Mouse (Mus musculus) monocyte, adult 2 months (primary cell): ENCODE data around the gene Tfrc.
A peak's percentile ranks its signal among the peaks of the same experiment; 100 is the strongest.

Experiments
- DNase-seq, 2 experiments: peaks; one replicate each; pipeline ENCODE4 v3.0.0; 2022; ENCODE audit warnings: low spot score in 2 of 2, low read depth in 1 of 2

Gene Tfrc

GRCm38 (mm10) chr16:32666671-32667551 is 58.2 kb downstream of the Tfrc start:
- no peak for DNase-seq

DNA sequence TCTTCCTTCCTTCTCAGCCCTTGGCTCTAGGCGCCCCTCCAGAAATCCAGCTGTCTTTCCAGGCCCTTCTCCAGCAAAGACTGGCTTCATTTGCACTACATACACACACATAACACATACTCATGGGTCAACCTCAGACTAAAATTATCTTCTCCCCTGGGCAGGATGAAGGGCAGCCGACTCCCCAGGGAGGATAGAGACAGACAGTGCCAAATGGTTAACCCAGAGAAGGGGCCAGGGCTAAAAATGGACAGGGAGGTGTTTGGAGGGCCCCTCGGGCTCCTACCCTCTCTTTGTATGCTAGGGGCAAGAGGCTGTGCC is 58.8 kb downstream of the Tfrc start:
- no peak for DNase-seq

- no peak for DNase-seq
Observed at GRCm38 (mm10) chr16:32668030-32668429, 59.3 kb downstream of the Tfrc start.

GRCm38 (mm10) chr16:32668472-32668871 is 59.8 kb downstream of the Tfrc start:
- DNase-seq = no peak

DNA sequence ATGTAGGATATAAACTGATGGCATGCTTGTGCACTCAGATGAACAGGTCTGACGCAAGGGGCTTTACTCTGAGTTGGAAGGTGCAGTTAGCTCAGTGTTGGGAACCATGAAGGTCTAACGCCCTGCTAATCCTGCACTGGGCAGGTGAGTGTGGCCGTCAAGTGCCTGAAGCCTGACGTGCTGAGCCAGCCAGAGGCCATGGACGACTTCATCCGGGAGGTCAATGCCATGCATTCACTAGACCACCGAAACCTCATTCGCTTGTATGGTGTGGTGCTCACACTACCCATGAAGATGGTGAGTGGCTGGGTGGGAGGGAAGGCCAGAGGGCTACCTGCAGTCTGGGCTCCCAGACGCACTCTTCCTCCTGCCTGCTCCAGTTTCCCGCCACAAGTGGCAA is 60.5 kb downstream of the Tfrc start:
- DNase-seq = no peak

DNA sequence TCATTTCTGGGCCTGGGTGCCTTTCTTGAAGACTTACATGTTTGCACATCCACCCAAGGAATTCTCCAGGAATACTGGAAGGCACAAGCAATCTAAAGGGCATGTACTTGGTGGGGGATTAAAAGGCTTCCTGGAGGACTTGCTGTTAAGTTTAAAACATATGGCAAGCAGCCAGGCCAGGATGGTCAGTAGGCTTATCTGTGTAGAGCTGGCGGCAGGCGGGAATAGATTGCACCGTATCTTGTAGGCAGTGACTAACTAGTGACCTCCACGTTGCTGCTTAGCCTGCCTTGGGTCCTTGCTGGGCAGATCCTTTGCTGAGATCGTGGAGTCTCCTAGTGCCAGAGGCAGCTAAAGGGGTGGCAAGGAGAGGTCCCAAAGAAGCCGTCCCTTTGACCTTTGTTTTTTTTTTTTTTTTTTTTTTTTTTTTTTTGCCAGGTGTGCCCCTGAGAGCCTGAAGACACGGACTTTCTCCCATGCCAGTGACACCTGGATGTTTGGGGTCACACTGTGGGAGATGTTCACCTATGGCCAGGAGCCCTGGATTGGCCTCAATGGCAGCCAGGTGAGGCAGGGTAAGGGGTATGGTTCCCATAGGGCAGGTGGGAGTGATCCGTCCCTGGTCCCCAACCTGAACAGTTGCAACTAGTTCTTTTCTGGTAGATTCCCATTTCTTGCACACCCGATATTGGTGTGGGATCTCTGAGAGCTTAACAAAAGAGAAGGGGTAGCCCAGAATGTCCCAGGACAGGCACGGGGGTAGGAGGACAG is 61.8 kb downstream of the Tfrc start:
- DNase-seq = no peak

DNA sequence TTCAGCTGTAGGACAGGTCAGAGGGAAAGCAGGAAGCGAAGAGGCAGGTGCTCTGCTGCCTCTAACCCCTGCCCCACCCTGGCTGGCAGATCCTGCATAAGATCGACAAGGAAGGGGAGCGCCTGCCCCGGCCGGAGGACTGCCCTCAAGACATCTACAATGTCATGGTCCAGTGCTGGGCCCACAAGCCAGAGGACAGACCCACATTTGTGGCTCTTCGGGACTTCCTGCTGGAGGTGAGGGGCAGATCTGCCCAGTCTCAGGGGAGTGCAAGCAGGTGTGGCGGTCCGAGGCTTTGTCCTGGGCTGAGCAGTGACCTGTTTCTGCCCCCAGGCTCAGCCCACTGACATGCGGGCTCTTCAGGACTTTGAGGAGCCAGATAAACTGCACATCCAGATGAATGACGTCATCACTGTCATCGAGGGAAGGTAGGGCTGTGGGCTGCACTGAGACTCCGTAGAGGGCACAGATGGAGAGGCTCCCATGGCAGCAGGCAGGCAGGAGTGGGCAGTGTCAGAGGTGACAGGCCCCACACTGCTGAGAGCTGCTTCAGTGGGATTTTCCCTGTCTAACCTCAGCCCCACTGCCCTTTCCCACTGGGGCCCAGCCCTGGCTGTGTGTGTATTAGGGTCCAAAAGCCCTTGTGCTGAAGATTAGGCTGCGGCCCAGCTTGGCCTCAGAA is 62.6 kb downstream of the Tfrc start:
- DNase-seq = no peak

DNA sequence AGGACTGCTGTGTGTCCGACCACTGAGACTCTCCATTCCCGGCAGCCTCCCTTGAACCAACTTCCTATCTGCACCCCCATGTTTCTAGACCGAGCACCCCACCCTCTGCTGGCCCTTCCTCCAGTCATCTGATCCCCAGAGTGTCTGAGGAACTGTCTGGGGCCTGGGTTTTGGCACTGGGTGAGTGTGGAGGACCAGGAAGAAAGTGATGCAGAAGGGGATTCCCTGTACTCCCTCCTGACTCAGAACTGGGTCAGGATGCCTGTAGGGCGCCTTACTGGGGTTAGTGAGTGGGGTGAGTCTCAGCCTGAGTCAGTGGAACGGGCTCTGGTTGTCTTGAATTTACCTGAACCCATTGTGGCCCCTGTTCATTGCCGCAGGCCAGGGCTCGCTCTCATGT is 63.5 kb downstream of the Tfrc start:
- no peak for DNase-seq

GRCm38 (mm10) chr16:32672861-32673560 is 64.3 kb downstream of the Tfrc start:
- no peak for DNase-seq

- DNase-seq = no peak
Observed at GRCm38 (mm10) chr16:32674121-32674740, 65.5 kb downstream of the Tfrc start.

- no peak for DNase-seq
Observed at GRCm38 (mm10) chr16:32677040-32677700, 68.5 kb downstream of the Tfrc start.

DNA sequence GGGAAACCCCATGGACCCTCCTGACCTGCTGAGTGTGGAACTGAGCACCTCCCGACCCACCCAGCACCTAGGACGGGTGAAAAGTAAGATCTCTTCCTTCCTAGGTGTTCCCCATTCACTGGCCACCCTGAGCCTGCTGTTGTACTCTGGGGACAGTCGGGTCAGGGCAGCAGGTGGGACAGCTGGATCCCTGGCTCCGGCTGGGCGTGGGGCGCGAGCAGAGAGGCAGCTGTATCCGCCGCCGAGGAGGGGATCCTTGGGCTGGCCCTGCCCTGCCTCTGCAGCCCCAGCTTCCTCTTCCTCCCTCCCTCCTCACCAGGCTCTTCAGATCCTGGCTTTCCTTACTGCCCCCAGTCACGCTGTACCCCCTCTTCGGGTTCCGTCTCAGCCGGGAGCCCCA is 69.2 kb downstream of the Tfrc start:
- DNase-seq = no peak

DNA sequence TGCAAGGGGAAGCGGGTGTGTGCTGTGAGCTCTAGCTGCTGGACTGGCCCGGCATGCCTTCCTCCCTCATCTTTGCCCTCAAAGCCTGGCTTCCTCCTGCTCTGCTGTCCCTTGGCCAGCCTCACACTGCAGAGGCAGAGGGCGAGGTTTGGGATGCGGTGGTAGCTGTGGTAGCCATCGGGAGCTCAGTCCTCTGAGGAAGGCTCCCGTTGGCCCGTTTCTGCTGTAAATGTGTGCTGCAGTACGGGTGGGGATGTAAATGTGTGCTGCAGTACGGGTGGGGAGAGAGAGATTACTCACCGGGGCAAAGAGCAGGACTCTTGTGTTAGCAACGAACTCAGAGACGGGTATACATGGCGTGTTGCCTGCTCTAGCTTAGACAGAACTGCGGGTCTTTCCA is 70.1 kb downstream of the Tfrc start:
- no peak for DNase-seq

GRCm38 (mm10) chr16:32679976-32680375 is 71.3 kb downstream of the Tfrc start:
- no peak for DNase-seq

DNA sequence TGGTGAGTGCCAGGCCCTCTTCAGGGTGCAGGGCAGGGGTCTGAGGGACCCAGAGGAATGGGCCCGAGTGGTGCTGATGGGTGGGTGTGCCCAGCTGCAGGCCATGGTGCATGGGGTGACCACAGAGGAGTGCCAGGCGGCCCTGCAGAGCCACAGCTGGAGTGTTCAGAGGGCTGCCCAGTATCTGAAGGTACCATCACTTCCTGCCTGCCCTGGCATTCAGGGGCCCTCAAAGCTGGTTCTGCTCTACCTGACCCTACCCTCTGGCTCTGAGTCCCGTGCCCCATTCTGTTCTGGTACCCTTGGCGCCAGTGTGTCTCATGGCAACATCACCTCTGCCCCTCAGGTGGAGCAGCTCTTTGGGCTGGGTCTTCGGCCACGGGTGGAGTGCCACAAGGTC is 72.1 kb downstream of the Tfrc start:
- DNase-seq = no peak

GRCm38 (mm10) chr16:32682194-32682593 is 73.5 kb downstream of the Tfrc start:
- peak in 1 of 2 experiments; percentile 29 for DNase-seq
